Mouse (Mus musculus): ENCODE measurements around the gene Mat2a. TPM values are rescaled to one million over a fixed set of nuclear protein-coding genes. Genes with fewer than 3 reads are reported as not detected.
"Not testable (repeated sequence)": the region's sequence is repeated elsewhere in the genome, so short reads cannot be mapped to it uniquely, and the experiment has no call there.

Gene Mat2a
- polyA plus RNA-seq (2015; fragmentation: Nextera tagmentation; extraction: Ambion mirVana), result 333 and 355 TPM in 2 replicates

GRCm38 (mm10) chr6:72439355-72440185, at the start of gene Mat2a:
Gene Mat2a (minus strand): TSS chr6:72439558.
- peak within 1 kb of the TSS; percentile 100 for H3K9ac ChIP-seq
- peak; percentile 91 for ATAC-seq (ENCODE audit: borderline replicate concordance, extremely low read depth, low FRiP score, low TSS enrichment)
- H3K36me3 ChIP-seq, result peaks cover 33% of the 10 kb centered on the region
- peaks cover 21% of the 10 kb centered on the region; the same call in 1 of the 2 replicates for H3K4me1 ChIP-seq
- H3K4me3 ChIP-seq, result peak within 1 kb of the TSS; percentile 95
- H3K27ac ChIP-seq, result peak within 1 kb of the TSS; percentile 99
- peak within 1 kb of the TSS; percentile 78 for H3K4me2 ChIP-seq
- 0% methylated on average over 75 of the region's 77 CpGs for WGBS
- H3K9me3 ChIP-seq, result no peaks in the 10 kb centered on the region
- H3K27me3 ChIP-seq, result no peaks in the 10 kb centered on the region

GRCm38 (mm10) chr6:72488850-72489249, 49.5 kb upstream of the Mat2a start:
- ATAC-seq (ENCODE audit: borderline replicate concordance, extremely low read depth, low FRiP score, low TSS enrichment), result no peak

GRCm38 (mm10) chr6:72487282-72487681, 47.9 kb upstream of the Mat2a start:
- Histone ChIP-seq H3K4me2 (no peak overlapping the region), H3K36me3 (no peaks in the 10 kb centered on the region), H3K4me1 (no peaks in the 10 kb centered on the region), H3K27ac (no peak overlapping the region), H3K9ac (no peak overlapping the region), H3K9me3 (no peaks in the 10 kb centered on the region), H3K4me3 (no peak overlapping the region), H3K27me3 (no peaks in the 10 kb centered on the region)
- no peak for ATAC-seq (ENCODE audit: borderline replicate concordance, extremely low read depth, low FRiP score, low TSS enrichment)
- 53% methylated on average over 3 of the region's 3 CpGs for WGBS

More at GRCm38 (mm10) chr6:72488850-72489249, 49.5 kb upstream of the Mat2a start:
- 40% methylated on average over 3 of the region's 3 CpGs for WGBS
- H3K36me3 ChIP-seq, result no peaks in the 10 kb centered on the region
- no peaks in the 10 kb centered on the region for H3K9me3 ChIP-seq
- no peak overlapping the region for H3K4me2 ChIP-seq
- no peak overlapping the region for H3K4me3 ChIP-seq
- no peak overlapping the region for H3K9ac ChIP-seq
- no peaks in the 10 kb centered on the region for H3K27me3 ChIP-seq
- H3K27ac ChIP-seq, result no peak overlapping the region
- 0 out of 2 replicates have a peak, but pooled peaks cover 6% of the 10 kb centered on the region for H3K4me1 ChIP-seq

GRCm38 (mm10) chr6:72486307-72486706, 46.9 kb upstream of the Mat2a start:
- H3K9me3 ChIP-seq, result no peaks in the 10 kb centered on the region
- ATAC-seq (ENCODE audit: borderline replicate concordance, extremely low read depth, low FRiP score, low TSS enrichment), result no peak
- WGBS, result 82% methylated on average over 6 of the region's 6 CpGs
- no peaks in the 10 kb centered on the region for H3K4me1 ChIP-seq
- H3K4me3 ChIP-seq, result no peak overlapping the region
- H3K27ac ChIP-seq, result no peak overlapping the region
- H3K9ac ChIP-seq, result no peak overlapping the region
- H3K36me3 ChIP-seq, result no peaks in the 10 kb centered on the region
- H3K4me2 ChIP-seq, result no peak overlapping the region
- H3K27me3 ChIP-seq, result no peaks in the 10 kb centered on the region

GRCm38 (mm10) chr6:72484887-72485286, 45.5 kb upstream of the Mat2a start:
- Histone ChIP-seq H3K9me3 (no peaks in the 10 kb centered on the region), H3K27me3 (no peaks in the 10 kb centered on the region), H3K4me2 (no peak overlapping the region), H3K9ac (no peak overlapping the region), H3K4me1 (no peaks in the 10 kb centered on the region), H3K4me3 (no peak overlapping the region), H3K36me3 (no peaks in the 10 kb centered on the region), H3K27ac (no peak overlapping the region)
- ATAC-seq (ENCODE audit: borderline replicate concordance, extremely low read depth, low FRiP score, low TSS enrichment), result no peak
- 54% methylated on average over 4 of the region's 4 CpGs for WGBS

- H3K36me3 ChIP-seq, result no peaks in the 10 kb centered on the region
- 42% methylated on average over 2 of the region's 2 CpGs for WGBS
- H3K4me2 ChIP-seq, result no peak overlapping the region
- ATAC-seq (ENCODE audit: borderline replicate concordance, extremely low read depth, low FRiP score, low TSS enrichment), result no peak
- H3K4me3 ChIP-seq, result no peak overlapping the region
- no peak overlapping the region for H3K9ac ChIP-seq
- no peaks in the 10 kb centered on the region for H3K9me3 ChIP-seq
- H3K4me1 ChIP-seq, result no peaks in the 10 kb centered on the region
- H3K27me3 ChIP-seq, result no peaks in the 10 kb centered on the region
- H3K27ac ChIP-seq, result no peak overlapping the region
These were observed 42.8 kb upstream of the Mat2a start for GRCm38 (mm10) chr6:72482156-72482555.

- Histone ChIP-seq H3K27ac (no peak overlapping the region), H3K9me3 (no peaks in the 10 kb centered on the region), H3K4me3 (no peak overlapping the region), H3K4me2 (no peak overlapping the region), H3K27me3 (no peaks in the 10 kb centered on the region), H3K36me3 (no peaks in the 10 kb centered on the region), H3K4me1 (no peaks in the 10 kb centered on the region), H3K9ac (no peak overlapping the region)
- ATAC-seq (ENCODE audit: borderline replicate concordance, extremely low read depth, low FRiP score, low TSS enrichment), result no peak
- 29% methylated on average over 2 of the region's 2 CpGs for WGBS
These were observed 41.0 kb upstream of the Mat2a start for GRCm38 (mm10) chr6:72480422-72480702.

- no peak overlapping the region for H3K4me2 ChIP-seq
These were observed 40.5 kb upstream of the Mat2a start for GRCm38 (mm10) chr6:72479645-72480421.

GRCm38 (mm10) chr6:72478691-72479090, 39.3 kb upstream of the Mat2a start:
- not testable (repeated sequence) for H3K27ac ChIP-seq; H3K9me3 ChIP-seq; H3K4me1 ChIP-seq; H3K4me3 ChIP-seq; H3K27me3 ChIP-seq; H3K9ac ChIP-seq; H3K4me2 ChIP-seq; H3K36me3 ChIP-seq; ATAC-seq (ENCODE audit: borderline replicate concordance, extremely low read depth, low FRiP score, low TSS enrichment)
- WGBS, result 83% methylated on average over 2 of the region's 3 CpGs

More at GRCm38 (mm10) chr6:72479645-72480421, 40.5 kb upstream of the Mat2a start:
- H3K9ac ChIP-seq, result no peak overlapping the region
- H3K27ac ChIP-seq, result no peak overlapping the region
- no peaks in the 10 kb centered on the region for H3K27me3 ChIP-seq
- H3K4me1 ChIP-seq, result no peaks in the 10 kb centered on the region
- no peaks in the 10 kb centered on the region for H3K36me3 ChIP-seq
- 72% methylated on average over 12 of the region's 12 CpGs for WGBS
- H3K9me3 ChIP-seq, result no peaks in the 10 kb centered on the region
- no peak for ATAC-seq (ENCODE audit: borderline replicate concordance, extremely low read depth, low FRiP score, low TSS enrichment)
- H3K4me3 ChIP-seq, result no peak overlapping the region

- Histone ChIP-seq H3K27ac (no peak overlapping the region), H3K4me3 (no peak overlapping the region), H3K36me3 (no peaks in the 10 kb centered on the region), H3K9me3 (no peaks in the 10 kb centered on the region), H3K9ac (no peak overlapping the region), H3K27me3 (no peaks in the 10 kb centered on the region), H3K4me1 (no peaks in the 10 kb centered on the region; the same call in 1 of the 2 replicates), H3K4me2 (no peak overlapping the region)
- no peak for ATAC-seq (ENCODE audit: borderline replicate concordance, extremely low read depth, low FRiP score, low TSS enrichment)
- WGBS, result 85% methylated on average over 3 of the region's 3 CpGs
These were observed 38.3 kb upstream of the Mat2a start for GRCm38 (mm10) chr6:72477621-72478020.

GRCm38 (mm10) chr6:72476836-72477235, 37.5 kb upstream of the Mat2a start:
- H3K36me3 ChIP-seq, result no peaks in the 10 kb centered on the region

More at GRCm38 (mm10) chr6:72476836-72477235, 37.5 kb upstream of the Mat2a start:
- Histone ChIP-seq H3K9me3 (no peaks in the 10 kb centered on the region), H3K4me3 (no peak overlapping the region), H3K27me3 (no peaks in the 10 kb centered on the region), H3K27ac (no peak overlapping the region), H3K9ac (no peak overlapping the region), H3K4me1 (no peaks in the 10 kb centered on the region; the same call in 1 of the 2 replicates), H3K4me2 (no peak overlapping the region)
- ATAC-seq (ENCODE audit: borderline replicate concordance, extremely low read depth, low FRiP score, low TSS enrichment), result no peak
- 89% methylated on average over 5 of the region's 5 CpGs for WGBS
